Mouse (Mus musculus) CH12.LX (cell line): Measurements from ENCODE around the gene Noxo1.

ENCODE experiments used
- JUND ChIP-seq: conservative IDR thresholded peaks from 2 replicates; pipeline ENCODE4 v1.6.1; 2011; ENCODE audit warnings: low read depth, low read length, improper control_type of control experiment
- ZC3H11A ChIP-seq: IDR thresholded peaks from 2 replicates; pipeline ENCODE4 v1.6.1; 2012; ENCODE audit warnings: low read depth, mild to moderate bottlenecking, inconsistent platforms, low read length, improper control_type of control experiment

- TF ChIP-seq JUND (no peak), ZC3H11A (no peak)
These were observed 43.9 kb downstream of the Noxo1 start for GRCm38 (mm10) chr17:24739926-24740325.
